Mouse (Mus musculus) liver, adult 2 months (tissue): ENCODE measurements at regions not wholly inside any gene's neighbourhood (a gene's known extent, or its start where the extent isn't known, plus 50 kb on each side); places are given as distances from the start of the nearest gene placed in this dataset.

Source experiments
- DNase-seq: peaks from one replicate; pipeline ENCODE4 v3.0.0-alpha.2; 2011; ENCODE audit warnings: low read depth, low spot score; ENCODE audit errors: extremely low read depth
- H3K27ac ChIP-seq: fragments of 200-500 bp; replicated peaks from 2 replicates; pipeline ENCODE4 v1.5.1; 2012; ENCODE audit warnings: low read depth, mild to moderate bottlenecking, control low read depth, inconsistent platforms, low read length; ENCODE audit not compliant: insufficient read depth
- H3K27me3 ChIP-seq: fragments of 200-500 bp; 2 replicates; pipeline ENCODE4 v1.6.1; 2012; ENCODE audit warnings: mild to moderate bottlenecking, moderate library complexity, low read length, inconsistent platforms; ENCODE audit not compliant: control insufficient read depth, insufficient read depth
- H3K36me3 ChIP-seq: fragments of 200-500 bp; 2 replicates; pipeline ENCODE4 v1.6.1; 2012; ENCODE audit warnings: low read length, inconsistent platforms; ENCODE audit not compliant: control insufficient read depth, insufficient read depth
- H3K4me1 ChIP-seq: fragments of 200-500 bp; 2 replicates; pipeline ENCODE4 v1.6.1; 2011; ENCODE audit warnings: low read length; ENCODE audit not compliant: control insufficient read depth, insufficient read depth
- H3K4me3 ChIP-seq: fragments of 200-500 bp; 2 replicates; pipeline ENCODE4 v1.5.1; 2011; ENCODE audit warnings: low read depth, mild to moderate bottlenecking, control low read depth, low read length, moderate library complexity; ENCODE audit not compliant: insufficient read depth
- H3K79me2 ChIP-seq: fragments of 200-500 bp; 2 replicates; pipeline ENCODE4 v1.6.1; 2012; ENCODE audit warnings: inconsistent platforms, mild to moderate bottlenecking, low read length, moderate library complexity; ENCODE audit not compliant: control insufficient read depth, insufficient read depth
- H3K9ac ChIP-seq: fragments of 200-500 bp; 2 replicates; pipeline ENCODE4 v1.6.1; 2012; ENCODE audit warnings: low read depth, mild to moderate bottlenecking, control low read depth, inconsistent platforms, low read length
- CTCF ChIP-seq: fragments of 200-500 bp; IDR thresholded peaks from 2 replicates; pipeline ENCODE4 v1.5.1; 2011; ENCODE audit warnings: low read depth, low read length, control low read depth
- POLR2A ChIP-seq: fragments of 200-500 bp; IDR thresholded peaks from 2 replicates; pipeline ENCODE4 v1.6.1; 2011; ENCODE audit warnings: low read length, control low read depth; ENCODE audit not compliant: insufficient read depth; ENCODE audit errors: extremely low read depth
- WGBS: fragments of 180-500 bp; shearing (Covaris S2); methylation state at CpG from one replicate; pipeline ENCODE4 v1.1.7; 2018; 5-methylcytosine and 5-hydroxymethylcytosine counted together

DNA sequence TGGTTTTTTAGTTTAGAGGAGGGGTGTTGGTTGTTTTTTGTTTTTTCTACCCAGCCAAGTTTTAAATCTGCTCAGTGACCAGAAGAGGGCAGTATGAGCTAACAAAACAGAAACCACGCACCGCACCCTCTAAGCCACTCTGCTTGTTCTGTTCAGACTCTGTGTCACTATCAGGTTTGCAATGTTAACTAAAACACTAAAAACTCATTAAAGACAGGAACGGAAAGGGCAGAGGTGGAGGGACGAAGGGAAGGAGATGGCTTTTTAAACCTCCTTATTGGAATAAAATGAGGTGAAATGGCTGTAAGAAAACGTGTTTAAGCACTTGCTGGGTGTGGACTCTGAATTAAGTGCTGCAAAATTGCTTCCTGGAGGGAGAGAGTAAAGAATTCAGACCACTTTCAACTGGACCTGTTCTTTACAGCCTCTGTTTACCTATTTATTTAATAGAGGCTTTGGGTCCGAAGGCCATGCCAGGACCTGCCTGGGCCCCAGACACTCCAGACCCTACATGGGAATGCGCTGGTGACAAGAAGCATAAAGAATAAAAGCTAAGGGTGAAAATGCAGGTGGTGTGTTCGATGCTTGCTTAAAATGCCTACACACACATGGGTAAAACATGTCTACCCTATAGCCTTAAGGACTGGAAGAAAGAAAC lies 116.1 kb upstream of the Olig3 start:
- H3K36me3 ChIP-seq, result no peaks in the 10 kb centered on the region
- 35% methylated on average over 8 of the region's 8 CpGs for WGBS
- H3K27me3 ChIP-seq, result no peaks in the 10 kb centered on the region
- H3K27ac ChIP-seq, result no peak overlapping the region
- H3K9ac ChIP-seq, result no peak overlapping the region
- peak; percentile 57 for DNase-seq
- H3K4me1 ChIP-seq, result no peaks in the 10 kb centered on the region
- no peak overlapping the region for H3K4me3 ChIP-seq
- no peaks in the 10 kb centered on the region for H3K79me2 ChIP-seq
- TF ChIP-seq POLR2A (no peak), CTCF (peak; percentile 71)

DNA sequence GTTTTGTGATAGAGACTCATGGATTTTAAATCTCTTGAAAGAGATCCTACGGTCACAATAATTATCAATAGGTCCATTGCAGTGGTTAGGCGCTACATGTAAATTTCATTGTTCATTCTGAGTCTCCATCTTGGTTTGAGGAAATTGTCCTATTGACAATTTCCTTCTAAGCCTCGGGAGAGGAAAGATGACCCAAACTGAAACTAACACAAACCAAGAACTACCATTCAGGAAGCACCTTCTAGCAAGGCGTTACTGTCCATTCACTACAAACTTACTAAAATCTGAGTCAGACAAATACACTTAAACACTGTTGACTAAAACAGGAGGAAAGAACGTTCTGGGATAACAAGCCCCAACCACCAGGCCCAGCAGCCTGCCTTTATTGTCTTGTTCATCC lies 140.1 kb upstream of the Olig3 start:
- Histone ChIP-seq H3K4me3 (no peak overlapping the region), H3K9ac (no peak overlapping the region), H3K79me2 (no peaks in the 10 kb centered on the region), H3K27ac (no peak overlapping the region), H3K27me3 (no peaks in the 10 kb centered on the region), H3K36me3 (no peaks in the 10 kb centered on the region), H3K4me1 (no peaks in the 10 kb centered on the region)
- 85% methylated on average over 5 of the region's 5 CpGs for WGBS
- peak; percentile 8 for DNase-seq
- TF ChIP-seq POLR2A (no peak), CTCF (no peak)

DNA sequence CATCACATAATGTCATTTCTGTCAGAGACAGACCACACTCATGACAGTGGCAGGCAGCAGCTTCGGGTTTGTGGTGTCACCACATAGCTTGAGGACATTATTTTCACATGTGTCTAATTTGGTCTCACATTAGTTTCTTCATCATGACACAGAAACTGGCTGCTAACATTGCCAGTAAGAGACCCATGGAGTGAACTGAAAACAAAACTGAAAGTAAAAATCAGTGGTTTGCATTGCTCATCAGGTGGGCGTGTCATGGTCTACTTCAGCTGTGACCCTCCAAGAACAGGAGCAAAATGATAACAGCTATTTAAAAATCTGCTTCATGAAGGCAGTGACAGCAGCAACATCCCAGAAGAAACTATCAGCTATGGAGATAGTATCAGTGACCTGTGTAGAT lies 146.6 kb upstream of the Olig3 start:
- Histone ChIP-seq H3K27me3 (no peaks in the 10 kb centered on the region; the same call in 1 of the 2 replicates), H3K36me3 (no peaks in the 10 kb centered on the region), H3K4me3 (no peak overlapping the region), H3K79me2 (no peaks in the 10 kb centered on the region), H3K27ac (no peak overlapping the region), H3K4me1 (no peaks in the 10 kb centered on the region), H3K9ac (no peak overlapping the region)
- WGBS, result 80% methylated on average over 2 of the region's 2 CpGs
- no peak for TF ChIP-seq CTCF
- no peak for TF ChIP-seq POLR2A
- no peak for DNase-seq

DNA sequence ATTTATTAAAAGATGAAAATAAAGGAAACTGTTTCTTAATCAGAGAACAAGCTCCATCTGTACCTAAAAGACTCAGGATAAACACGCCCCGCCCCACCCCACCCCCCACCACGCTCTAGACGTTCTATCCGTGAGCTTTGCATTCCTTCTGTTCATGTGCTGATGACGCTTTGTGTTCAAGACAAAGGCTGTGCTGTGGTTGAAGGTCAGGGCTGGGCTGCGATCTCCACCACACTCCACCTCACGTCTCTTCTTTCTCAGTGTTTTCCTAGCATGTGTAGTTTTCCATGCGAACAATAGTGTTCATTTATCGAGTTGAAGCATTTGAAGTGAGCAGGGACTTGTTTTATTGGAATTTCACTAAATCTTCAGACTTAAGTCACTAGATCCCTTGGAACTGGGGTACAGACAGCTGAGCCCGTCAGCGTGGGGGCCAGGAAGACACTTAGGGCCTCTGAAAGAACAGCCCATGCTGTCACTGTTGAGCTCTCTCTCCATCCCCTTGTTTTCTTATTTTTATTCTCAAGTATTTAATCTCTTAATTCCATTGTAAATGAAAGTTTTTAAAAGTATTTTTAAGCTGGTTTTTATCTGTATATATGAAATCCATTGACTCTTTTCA lies 148.1 kb upstream of the Olig3 start:
- 58% methylated on average over 12 of the region's 12 CpGs for WGBS
- H3K27ac ChIP-seq, result no peak overlapping the region
- no peaks in the 10 kb centered on the region; the same call in 1 of the 2 replicates for H3K27me3 ChIP-seq
- no peak overlapping the region for H3K4me3 ChIP-seq
- no peak for TF ChIP-seq POLR2A
- TF ChIP-seq CTCF, result no peak
- no peaks in the 10 kb centered on the region for H3K36me3 ChIP-seq
- H3K79me2 ChIP-seq, result no peaks in the 10 kb centered on the region
- no peak for DNase-seq
- H3K4me1 ChIP-seq, result no peaks in the 10 kb centered on the region
- H3K9ac ChIP-seq, result no peak overlapping the region

DNA sequence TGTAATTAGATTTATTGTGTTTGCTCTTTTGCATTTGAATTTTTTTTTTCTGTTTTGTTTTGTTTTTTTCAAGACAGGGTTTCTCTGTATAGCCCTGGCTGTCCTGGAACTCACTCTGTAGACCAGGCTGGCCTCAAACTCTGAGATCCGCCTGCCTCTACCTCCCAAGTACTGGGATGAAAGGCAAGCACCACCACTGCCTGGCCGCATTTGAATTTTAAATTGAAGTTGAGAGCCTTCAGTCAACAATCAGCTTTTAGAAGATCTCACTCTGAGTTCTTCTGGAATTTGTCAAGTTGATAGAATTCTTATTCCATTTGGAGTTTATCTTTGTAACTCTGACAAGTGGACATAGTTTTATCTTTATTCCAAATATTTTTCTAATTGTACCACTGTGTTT lies 148.8 kb upstream of the Olig3 start:
- TF ChIP-seq POLR2A (no peak), CTCF (no peak)
- 85% methylated on average over 2 of the region's 2 CpGs for WGBS

DNA sequence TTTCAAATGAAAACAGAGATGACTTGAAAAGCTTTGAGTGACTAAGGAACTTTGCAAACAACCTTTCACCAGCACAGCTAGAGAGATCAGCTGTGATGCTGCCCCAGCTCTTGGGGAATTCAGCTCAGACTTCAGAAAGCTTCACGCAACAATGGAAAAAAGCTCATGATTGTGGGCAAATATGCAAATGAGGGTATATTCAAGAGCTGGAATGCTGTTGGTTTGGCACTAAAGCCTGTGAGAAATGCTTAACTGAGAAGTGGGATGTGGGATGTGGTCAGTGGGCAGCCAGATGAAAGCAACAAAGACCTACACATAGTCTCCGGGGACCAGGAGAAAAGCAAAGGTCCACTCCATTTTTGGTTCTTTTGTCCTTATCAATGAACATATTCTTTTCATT lies 156.0 kb upstream of the Olig3 start:
- H3K4me3 ChIP-seq, result no peak overlapping the region
- DNase-seq, result no peak
- H3K27me3 ChIP-seq, result no peaks in the 10 kb centered on the region; the same call in 1 of the 2 replicates
- H3K4me1 ChIP-seq, result no peaks in the 10 kb centered on the region
- H3K27ac ChIP-seq, result no peak overlapping the region
- H3K9ac ChIP-seq, result no peak overlapping the region
- WGBS, result 94% methylated on average over 2 of the region's 2 CpGs
- no peaks in the 10 kb centered on the region for H3K36me3 ChIP-seq
- H3K79me2 ChIP-seq, result no peaks in the 10 kb centered on the region
- no peak for TF ChIP-seq POLR2A

More for the DNA sequence above, 148.8 kb upstream of the Olig3 start:
- H3K4me1 ChIP-seq, result no peaks in the 10 kb centered on the region
- H3K79me2 ChIP-seq, result no peaks in the 10 kb centered on the region
- no peaks in the 10 kb centered on the region for H3K36me3 ChIP-seq
- no peak overlapping the region for H3K4me3 ChIP-seq
- no peaks in the 10 kb centered on the region; the same call in 1 of the 2 replicates for H3K27me3 ChIP-seq
- no peak overlapping the region for H3K9ac ChIP-seq
- no peak overlapping the region for H3K27ac ChIP-seq
- DNase-seq, result no peak
